Mouse (Mus musculus): ENCODE measurements around the gene Tmem108.

Gene Tmem108

DNA sequence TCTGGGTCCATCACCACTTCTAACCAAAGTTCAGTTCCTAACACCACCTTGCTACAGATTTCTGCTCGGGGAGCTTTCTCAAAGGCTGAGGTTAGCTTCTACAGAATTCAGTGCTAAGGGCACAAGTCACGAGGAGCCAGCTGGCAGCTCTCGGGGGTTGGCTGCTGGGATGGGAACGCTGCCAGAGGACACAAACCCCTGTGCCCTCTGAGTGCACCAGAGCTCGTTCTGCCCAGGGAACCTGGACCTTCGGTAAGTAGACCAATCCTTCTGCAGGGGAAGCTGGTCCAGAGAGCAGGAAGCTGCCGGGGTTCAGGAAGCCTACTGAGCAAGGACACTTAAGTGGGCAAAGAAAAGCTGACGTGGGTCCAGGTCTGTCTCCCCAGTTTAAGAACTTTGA, 40.6 kb downstream of the Tmem108 start:
- DNase-seq (ENCODE audit: low spot score): no peak

DNA sequence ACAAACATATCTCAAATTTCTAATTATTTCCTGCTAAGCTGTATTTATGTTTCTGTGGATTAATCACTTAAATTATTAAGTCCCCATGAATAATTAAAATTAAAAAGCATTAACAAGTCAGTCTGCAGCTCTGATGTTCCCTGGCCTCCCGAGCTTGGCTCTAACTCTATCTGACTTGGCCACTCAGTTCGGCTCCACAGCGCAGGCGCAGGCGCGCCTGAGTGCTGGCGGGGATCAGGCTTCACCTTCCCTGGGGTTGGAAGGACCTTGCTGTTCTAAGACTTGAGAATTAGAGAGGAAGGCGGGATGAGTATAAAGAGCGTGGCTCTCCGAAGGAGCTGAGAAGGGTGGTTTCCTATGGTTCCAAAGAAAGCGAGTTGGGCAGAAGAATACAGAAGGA, 41.6 kb downstream of the Tmem108 start:
- DNase-seq (ENCODE audit: low spot score): no peak

DNA sequence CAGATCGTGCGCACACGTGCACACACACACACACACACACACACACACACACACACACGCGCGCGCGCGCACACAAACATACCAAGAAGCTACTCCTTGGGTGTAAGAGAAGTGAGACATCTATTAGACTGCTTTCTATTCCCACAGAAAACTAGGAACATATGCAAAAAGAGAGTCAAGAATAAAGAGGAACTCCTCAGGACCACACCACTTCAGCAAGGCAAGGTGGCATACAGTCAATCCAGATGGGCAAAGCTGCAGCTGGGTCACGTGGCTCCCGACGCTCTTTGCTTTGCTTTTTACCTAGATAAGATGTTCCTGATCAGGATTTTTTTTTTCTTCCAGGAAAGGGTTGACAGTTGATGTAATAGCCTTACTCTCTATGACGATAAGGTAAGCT, 45.6 kb downstream of the Tmem108 start:
- DNase-seq (ENCODE audit: low spot score): no peak

DNA sequence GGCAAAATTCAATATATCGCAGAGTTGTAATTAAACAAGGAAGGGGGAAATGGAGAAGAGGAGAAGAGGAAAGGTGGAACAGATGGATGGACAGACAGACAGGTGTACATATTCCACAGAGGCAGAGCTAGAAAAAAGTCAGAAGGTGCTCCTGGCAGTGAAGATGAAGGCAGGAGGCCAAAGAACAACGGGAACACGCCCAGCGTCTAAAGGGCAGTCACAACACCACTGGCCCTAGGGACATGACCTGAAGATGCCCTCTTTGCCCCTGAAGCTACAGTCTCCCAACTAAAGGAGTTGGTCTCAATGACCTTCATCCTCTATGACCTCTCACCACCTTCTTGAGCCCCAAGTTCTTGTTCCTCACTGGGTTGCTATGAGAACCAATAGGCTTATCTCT, 46.3 kb downstream of the Tmem108 start:
- DNase-seq (ENCODE audit: low spot score): no peak

DNA sequence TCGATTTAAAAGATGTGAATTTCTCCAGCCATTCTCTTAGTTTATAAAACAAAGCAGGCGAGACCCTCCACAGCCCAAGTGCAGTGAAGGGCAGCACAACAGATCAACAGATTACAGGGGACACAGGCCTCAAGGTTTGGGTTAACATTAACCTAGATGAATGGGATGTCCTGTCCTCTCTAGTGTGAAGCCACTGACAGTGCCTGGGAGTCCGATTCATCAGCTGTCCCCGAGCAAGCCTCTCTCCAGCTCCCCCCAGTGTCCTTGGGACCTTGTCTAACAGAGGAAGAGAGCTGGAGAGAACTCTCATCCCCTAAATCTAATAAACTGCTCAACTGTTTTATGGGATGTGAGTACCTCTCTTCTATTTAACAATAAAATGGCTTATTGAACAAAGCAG, 48.4 kb downstream of the Tmem108 start:
- DNase-seq (ENCODE audit: low spot score): no peak

DNA sequence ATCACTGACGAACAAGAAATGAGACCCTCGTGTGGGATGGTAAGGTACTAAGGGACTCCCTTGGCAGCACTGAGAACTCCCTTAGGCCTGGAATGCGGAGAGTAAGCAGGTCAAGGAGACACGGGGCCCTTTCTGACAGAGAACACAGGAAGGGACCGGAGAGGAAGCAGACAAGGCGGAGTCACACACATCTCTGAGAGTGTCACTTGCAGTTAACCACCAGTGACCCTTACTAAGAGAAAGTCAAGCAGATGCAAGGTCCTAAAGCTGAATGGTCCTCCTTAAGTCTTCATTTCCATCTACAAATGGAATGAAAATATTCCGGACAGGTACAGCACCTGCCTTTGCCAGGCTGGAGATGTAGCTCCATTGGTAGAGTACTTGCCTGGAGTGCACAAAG, 48.9 kb downstream of the Tmem108 start:
- DNase-seq (ENCODE audit: low spot score): no peak

DNA sequence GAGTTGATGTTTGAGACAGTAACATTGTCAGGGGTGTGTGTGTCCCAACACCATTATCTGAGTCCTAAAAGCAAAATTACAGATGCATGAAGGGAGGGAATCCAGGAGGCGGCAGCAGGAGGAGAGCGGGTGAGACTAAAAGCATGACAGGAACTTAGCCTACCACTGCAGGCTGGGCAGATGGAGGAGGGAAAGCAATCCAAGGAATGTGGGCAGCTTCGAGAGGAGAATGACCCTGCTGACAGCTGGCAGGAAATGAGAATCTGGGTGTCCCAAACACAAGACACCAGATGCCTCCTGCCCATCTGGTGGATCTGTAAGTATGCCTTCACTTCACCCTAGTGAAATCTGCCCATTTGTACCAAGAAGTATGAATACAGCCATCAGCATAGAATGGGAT, 51.9 kb downstream of the Tmem108 start:
- no peak for DNase-seq (ENCODE audit: low spot score)

DNA sequence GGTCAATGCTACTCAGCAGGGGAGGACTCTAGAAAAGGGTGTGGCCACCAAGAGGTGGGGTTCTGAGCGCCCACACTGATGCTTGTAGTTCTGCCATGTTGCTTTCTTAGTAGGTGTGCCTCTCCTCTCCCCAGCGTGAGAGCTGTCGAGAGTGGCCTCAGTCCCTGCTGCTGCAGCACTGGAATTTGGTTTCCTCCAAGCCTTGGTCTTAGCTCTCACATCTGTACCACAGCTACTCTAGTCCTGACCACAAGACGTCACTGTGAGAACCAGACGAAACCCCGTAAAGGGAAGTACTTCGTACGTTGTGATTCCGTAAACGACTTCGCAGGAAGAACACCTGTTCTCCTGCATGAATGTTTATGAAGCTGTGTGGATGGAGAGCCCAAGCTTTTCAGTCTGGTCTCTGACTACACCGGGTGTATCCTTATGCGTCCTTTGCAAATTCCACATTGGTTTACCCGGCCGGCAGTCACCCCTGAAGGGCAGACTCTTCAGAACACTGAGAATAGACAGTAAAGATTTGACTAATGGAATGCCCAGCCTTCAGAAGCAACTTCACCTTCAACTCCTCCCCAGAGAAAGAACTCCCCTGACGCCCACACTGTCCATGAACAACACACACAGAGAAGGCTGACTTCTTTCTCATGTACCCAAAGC, 53.0 kb downstream of the Tmem108 start:
- peak; percentile 57 for DNase-seq (ENCODE audit: low spot score)

DNA sequence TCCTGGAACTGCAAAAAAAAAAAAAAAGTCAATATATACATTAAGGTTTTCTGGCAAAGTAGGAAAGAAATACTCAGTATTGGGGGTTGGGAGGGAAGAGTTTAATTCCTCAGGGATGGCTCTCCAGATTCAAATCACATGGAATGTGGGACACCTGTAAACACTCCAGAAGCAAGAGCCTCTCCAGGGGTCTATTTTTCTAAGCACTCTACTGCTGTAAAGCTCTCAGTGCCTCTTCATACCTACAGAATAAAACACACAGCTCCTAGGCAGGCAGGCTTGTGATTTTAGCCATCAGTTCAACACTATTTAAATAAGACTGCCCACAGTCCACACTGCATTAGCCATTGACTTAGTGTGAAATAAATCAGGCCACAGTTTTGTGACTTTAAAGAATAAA, 53.8 kb downstream of the Tmem108 start:
- DNase-seq (ENCODE audit: low spot score): no peak

DNA sequence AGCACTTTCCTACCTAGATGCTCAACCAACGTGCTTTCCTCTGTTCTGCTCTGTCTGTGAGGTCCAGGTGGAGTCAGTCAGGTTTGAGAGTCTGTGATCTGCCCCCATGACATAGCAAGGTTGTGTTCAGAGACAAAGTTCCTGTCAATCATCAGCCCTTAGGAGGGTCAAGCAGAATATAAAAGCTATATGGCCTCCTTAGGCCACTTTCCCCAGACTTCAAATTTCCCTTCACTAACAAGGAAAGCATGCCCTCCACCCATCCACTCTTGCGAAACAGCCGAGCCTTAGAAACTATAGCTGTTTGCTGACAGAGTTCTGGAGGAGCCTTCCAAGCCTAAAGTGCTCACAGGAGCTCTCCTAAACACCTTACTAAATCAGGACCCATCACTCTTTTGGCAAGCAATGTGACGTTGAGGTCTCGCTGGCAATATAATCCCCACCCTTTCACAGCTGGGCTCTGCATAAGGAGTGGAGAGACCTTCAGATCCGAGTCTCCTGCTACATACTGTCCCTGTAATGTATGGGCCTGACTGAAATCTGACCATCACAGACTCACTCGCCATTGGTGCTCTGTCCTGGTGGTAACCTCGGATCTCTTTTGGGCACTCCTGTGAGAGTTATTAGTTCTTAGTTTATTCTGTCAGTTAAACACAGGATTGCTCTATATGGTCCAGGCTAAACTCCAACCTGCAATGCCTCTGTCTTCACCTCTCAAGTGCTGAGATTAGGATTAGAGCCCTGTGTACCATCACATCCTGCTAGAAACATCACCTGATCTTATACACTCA, 54.4 kb downstream of the Tmem108 start:
- DNase-seq (ENCODE audit: low spot score): no peak

DNA sequence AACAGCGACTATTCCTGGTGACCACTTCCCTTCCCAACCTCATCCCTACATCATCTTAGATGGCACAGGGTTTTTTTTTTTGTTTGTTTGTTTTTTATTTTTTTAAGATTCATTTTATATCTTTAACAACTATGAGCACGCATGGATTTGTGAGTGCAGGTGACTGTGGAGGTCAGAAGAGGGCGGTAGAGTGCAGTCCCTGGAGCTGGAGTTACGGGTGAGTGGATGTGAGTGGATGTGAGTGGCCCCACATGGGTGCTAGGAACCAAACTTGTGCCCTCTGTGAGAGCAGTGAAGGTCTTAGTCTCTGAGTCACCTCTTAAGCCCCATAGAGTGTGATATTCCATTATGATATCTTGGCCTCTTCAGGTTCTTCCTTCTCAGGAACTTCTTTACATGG, 55.9 kb downstream of the Tmem108 start:
- DNase-seq (ENCODE audit: low spot score): no peak

DNA sequence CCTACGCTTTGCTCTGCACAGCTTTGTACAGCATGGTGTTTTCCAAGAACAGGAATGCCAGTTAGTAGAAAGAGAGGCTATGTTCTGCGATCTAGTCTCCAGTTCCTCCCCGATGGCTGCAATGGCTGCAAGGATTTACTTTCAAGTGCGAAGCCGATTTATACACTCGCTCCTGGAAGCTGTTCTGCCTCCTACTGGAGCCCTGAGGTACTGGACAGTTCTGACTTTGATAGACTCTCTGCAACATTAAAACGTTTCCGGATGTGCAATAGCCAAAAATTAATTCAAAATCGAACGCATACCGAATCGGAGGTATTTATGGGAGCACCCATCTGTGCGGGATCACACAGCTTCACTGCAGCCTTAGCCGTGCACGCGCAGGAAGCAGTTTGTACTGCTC, 58.6 kb downstream of the Tmem108 start:
- no peak for DNase-seq (ENCODE audit: low spot score)

DNA sequence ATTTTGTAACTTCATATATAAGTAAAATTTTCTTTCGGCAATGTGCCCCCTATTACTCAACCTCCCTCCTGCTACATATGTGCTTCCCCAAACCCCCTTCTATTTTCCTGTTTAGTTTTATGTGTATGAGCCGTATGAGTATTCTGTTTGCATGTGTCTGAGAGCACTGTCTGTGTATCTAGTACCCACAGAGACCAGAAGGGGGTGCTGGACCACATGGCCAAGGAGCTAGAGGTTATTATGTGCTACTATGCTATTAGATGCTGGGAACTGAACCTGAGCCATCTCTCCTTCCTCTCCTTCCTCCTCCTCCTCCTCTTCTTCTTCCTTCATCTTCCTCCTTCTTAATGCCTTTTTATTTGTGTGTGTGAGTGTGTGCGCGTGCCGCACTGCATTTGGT, 59.2 kb downstream of the Tmem108 start:
- no peak for DNase-seq (ENCODE audit: low spot score)

DNA sequence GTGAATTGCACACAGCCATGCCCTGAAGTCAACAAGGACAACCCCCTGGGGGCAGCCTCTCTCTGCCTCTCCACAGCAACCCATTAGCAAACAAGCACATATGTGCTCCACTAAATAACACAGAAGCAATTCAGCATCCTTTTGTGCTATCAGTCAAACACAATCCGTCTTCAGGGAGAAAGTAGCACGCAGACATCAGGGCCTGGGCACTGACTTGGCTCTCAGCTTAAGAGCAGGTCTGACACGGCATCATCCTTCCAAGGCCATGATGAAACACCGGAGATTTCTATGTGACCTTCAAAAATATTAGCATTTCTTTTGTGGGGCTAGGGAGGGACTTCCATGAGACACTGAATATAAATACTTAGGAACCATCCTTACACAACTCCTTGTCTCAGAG, 60.2 kb downstream of the Tmem108 start:
- DNase-seq (ENCODE audit: low spot score): no peak

DNA sequence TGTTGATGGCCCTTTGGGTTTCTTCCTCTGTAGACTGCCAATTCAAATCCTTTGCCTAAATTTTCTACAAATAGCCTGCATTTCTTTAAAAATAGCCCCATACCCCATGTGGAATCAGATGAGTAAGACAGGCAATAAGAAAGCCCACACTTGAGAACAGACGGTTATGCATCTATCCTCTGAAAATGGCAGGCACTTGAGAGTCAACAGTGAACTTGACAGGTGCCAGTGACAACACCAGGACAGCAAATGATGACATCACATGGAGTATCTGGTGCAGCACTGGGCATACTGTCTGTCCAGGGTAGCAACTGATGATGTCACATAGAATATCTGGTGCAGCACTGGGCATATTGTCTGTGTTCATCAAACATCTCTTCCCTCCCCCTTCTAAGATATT, 61.4 kb downstream of the Tmem108 start:
- no peak for DNase-seq (ENCODE audit: low spot score)

DNA sequence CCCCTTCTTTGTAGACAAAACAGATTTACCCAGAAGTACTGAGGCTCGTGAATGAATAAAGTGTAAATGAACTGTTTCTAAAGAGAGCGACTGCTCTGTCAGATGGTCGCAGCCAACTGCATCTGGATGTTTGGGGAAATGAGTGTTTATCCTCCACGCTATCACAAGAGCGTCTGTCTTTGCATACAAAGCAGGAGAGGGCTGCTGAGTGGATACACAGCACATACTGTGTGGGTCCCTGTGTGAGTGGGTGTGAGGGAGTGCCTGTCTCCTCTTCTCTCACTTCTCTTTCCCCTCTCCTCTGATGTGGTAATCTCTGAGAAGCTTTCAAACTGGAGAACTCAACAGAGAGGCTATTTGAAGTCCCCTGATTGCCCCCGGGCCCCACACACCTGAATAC, 64.7 kb downstream of the Tmem108 start:
- no peak for DNase-seq (ENCODE audit: low spot score)

DNA sequence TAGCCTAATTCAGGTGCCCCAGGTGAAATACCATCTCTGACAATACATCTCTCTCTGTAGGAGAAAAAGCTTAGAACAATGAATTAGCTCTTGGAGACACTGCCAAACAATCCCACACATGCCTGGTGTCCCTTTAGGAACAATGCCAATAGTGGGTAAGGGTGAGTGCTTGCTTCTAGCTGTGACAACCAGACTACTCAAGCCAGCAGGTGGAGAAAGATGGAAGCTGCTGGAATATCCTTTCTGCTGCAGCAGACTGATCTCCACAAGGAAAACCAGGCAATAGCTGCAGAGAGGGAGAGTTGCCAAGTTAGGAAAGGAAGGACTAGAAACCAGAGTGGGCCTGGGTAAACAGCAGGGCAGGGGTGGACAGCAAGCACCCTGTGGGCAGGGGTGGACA, 67.8 kb downstream of the Tmem108 start:
- DNase-seq (ENCODE audit: low spot score): no peak

DNA sequence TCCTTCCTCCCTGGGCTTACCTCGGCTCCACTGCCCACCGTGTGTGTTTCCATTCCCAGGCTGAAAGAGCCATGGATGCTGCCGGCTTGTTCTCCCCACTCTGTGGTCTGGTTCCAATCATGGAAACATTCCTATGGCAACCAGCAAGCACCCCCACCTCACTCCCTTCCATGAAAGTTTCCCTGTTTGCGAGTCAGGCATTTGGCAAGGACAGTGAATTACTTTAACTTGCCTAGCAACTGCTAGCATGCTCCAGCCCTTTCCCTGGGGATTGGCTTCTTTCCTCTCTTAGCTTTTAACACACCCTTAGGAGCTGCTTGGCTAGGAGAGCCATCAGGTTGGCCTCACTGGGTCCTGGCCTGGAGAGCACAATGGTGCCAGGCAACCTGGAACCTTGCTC, 68.9 kb downstream of the Tmem108 start:
- no peak for DNase-seq (ENCODE audit: low spot score)

DNA sequence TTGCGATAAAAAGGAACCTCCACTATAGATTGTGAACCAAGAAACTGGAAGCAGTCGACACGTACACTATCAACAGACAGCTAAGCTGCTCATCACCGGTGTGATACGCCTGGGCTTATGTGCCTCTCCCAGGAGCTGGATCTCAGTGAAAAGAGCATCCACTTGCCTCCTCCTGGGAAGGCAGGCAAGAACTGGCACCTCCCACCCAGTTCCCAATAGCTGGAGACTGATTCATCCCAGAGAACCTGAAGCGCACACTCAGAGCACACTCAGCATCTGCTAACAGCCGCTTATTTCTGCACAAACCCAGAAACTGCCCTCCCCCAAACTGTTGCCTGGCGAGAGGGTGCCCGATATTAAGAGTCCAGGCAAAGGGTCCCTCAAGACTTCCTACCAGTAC, 69.8 kb downstream of the Tmem108 start:
- DNase-seq (ENCODE audit: low spot score): no peak

DNA sequence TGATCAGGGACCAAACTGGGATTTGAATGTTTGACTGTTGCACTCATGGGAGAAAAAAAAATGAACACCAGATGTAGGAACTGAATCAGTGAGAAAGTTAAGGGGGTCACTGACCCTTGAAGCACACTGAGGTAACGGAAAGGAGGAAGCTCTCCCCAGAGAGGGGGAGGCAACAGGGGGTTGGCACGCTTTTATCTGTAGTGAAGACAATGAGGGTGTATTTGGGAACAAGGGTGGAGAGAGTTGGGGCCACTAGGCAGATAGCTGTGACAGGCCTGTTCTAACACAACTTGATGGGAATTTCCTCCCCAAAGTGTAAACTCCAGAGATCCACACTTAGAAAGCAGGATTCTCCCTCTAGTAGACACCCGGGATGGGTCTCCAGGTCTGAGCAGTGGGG, 71.2 kb downstream of the Tmem108 start:
- DNase-seq (ENCODE audit: low spot score): no peak

DNA sequence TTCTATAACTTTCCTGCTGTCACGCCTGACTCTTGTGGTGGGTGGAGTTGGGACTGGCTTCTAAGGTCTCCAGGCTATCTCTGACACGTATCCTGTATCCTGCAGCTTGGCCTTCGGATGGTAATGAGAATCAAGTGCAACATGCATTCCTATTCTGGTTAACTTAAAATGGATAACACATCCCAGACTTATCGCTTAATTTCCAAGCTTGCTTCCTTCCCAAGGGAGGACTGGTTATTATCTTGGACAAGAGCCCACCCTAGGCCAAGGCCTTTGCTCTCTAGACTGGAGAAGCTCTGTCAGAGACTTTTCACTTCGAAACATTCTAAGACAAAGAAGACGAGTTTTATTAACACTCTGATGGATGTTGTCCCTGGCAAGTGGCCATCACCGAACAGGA, 71.9 kb downstream of the Tmem108 start:
- no peak for DNase-seq (ENCODE audit: low spot score)

DNA sequence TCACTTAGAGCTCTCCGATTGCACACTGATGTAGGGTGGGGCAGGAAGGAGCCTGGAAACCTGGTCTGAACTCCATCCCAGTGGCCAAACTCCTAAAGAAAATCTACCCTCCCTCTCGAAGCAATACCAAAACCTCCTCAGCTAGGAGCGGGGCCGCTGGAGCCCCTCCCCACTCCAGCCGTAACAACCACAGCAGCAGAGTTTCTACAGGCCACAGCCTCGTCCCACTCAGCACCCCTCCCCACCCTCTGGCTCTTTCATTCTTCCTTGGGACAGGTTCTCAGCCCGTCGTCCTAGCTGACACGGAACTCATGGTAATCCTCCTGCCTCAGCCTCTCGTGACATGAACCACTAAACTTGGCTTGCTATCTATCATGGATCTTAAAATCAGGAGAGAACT, 72.6 kb downstream of the Tmem108 start:
- DNase-seq (ENCODE audit: low spot score): no peak

DNA sequence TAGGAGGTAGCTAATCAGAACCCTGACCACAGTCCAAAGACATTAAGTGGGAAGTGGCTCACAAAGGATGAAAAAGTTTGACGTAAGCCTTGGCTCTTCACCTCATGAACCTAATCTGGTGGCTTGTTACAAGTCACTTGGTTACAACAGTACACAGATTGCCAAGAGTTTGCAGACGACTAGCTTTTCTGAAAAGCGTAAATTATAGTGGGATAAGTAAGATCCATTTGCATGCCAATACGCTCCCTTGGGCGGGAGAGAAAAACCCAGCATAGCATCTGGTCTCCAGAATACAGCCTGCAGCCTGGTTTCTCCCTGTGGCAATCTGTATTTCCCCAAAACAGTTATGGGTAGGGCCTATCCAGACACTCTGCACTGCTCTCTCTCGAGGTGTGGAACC, 74.5 kb downstream of the Tmem108 start:
- no peak for DNase-seq (ENCODE audit: low spot score)

DNA sequence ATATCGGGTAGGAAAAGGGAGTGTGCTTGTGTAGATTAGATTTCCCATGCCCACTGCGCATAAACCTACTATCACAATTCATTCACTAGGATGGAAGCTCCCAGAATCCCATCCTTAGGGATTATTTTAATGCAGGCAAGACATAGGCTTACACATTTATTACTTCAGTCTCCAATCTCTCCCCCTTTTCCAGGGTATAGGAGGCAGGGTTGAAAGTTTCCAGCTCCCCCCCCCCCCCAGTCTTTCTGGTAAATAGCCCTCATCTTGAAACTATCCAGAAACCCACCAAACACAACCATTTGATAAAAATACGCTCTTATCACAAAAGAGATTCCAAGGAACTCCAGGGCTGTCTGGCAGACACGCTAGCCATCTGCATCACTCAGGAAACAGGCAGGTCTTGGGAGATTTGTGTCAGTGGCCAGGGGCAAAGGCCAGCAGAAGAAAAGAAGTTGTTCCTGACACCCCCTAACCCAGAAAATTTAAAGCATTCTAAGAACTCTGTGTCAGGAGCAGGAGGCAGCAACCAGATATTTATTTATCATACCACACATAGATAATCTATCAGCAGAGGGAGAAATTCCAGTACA, 79.8 kb downstream of the Tmem108 start:
- DNase-seq (ENCODE audit: low spot score): no peak

Data from T-cell, adult 2 months (primary cell).